Mouse (Mus musculus) lung, postnatal 25 days (tissue): ENCODE measurements around the gene Strn4.

Experiments used
- DNase-seq: peaks from one replicate; pipeline ENCODE4 v3.0.0; 2022; ENCODE audit warnings: low spot score

Strn4 gene

GRCm38 (mm10) chr7:16876006-16876405, 60.3 kb downstream of the Strn4 start:
- no peak for DNase-seq

- no peak for DNase-seq
Observed at GRCm38 (mm10) chr7:16876608-16877007, 60.9 kb downstream of the Strn4 start.

- no peak for DNase-seq
Observed at GRCm38 (mm10) chr7:16877717-16878116, 62.0 kb downstream of the Strn4 start.

- peak; percentile 25 for DNase-seq
Observed at GRCm38 (mm10) chr7:16879796-16880547, 64.3 kb downstream of the Strn4 start.

DNA sequence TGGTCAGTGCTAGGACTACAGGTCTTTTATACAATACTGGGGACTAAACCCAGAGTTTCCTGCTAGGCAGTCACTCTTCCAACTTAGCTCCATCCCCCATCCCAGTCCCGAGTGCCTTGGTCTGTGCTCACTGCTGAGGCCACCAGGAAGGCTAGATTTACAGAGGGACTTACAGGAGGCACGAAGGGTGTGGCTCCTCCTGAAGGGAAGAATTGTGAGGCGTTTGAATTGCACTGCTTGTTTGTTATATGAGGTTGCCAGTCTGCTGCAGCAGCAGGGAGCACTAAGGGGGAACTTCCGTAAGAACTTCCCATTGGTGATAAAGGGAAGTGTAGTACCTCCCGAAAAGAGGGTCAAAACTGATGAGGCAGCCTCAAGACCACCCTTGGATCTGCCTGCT, 64.9 kb downstream of the Strn4 start:
- DNase-seq = no peak

DNA sequence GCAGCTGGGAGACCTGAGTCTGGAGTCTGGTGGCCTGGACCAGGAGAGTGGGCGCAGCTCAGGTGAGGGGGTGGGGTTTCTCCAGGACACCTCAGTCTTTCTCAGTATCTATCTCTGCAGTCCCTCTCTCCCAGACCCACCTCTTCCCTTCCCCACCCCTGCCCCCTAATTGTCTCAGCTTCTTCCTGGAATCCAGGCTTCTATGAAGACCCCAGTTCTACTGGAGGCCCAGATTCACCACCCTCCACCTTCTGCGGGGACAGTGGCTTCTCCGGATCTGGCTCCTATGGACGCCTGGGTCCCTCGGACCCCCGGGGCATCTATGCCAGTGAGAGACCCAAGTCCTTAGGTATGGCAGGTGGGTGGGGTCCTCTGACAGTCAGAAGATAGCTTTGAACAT, 67.5 kb downstream of the Strn4 start:
- DNase-seq = no peak

DNA sequence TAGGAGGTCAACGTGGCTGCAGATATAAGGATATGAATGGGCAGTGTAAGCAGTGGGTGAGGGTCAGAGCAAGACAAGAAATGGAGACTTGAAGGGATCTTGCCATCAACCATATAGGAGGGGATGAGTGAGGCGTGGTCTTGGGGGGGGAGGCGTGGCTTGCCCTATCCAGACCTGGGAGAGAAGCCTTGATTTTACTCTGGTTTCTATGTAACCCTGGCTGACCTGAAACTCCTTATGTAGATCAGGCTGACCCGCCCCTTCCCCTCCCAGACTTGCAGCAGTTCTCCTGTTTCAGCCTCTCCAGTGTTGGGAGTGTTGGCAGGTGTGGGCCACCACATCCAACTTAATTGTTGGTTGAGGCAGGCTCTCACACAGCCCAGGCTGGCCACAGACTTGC, 68.6 kb downstream of the Strn4 start:
- DNase-seq = no peak

- DNase-seq = no peak
Observed at GRCm38 (mm10) chr7:16885271-16885776, 69.6 kb downstream of the Strn4 start.

- DNase-seq = no peak
Observed at GRCm38 (mm10) chr7:16885905-16886304, 70.2 kb downstream of the Strn4 start.
